Mouse (Mus musculus) midbrain, embryonic 11.5 days (tissue): Measurements from ENCODE around the gene Spata7. TPM values are rescaled to one million over a fixed set of nuclear protein-coding genes. Genes with fewer than 3 reads are reported as not detected.

Experiments
- ATAC-seq: fragments of 200-750 bp; cut with Nextera tagmentation; 2 replicates; pipeline ENCODE4 v1.8.0; 2017; ENCODE audit warnings: moderate TSS enrichment, moderate library complexity; ENCODE audit not compliant: low FRiP score
- DNase-seq: peaks from one replicate; pipeline ENCODE4 v3.0.0; 2015; ENCODE audit warnings: low spot score; ENCODE audit errors: missing footprints
- H3K27ac ChIP-seq: fragments of 300-500 bp; sonication (generic); 2 replicates; pipeline ENCODE4 v1.5.1; 2014; ENCODE audit warnings: low read depth, low read length
- H3K27me3 ChIP-seq: fragments of 300-500 bp; sonication (generic); 2 replicates; pipeline ENCODE4 v1.6.1; 2014; ENCODE audit warnings: mild to moderate bottlenecking, low read length, moderate library complexity, mixed read lengths; ENCODE audit not compliant: control insufficient read depth, insufficient read depth
- H3K36me3 ChIP-seq: fragments of 300-500 bp; sonication (generic); 2 replicates; pipeline ENCODE4 v1.6.1; 2014; ENCODE audit warnings: mild to moderate bottlenecking, low read length, moderate library complexity, mixed read lengths; ENCODE audit not compliant: control insufficient read depth, insufficient read depth
- H3K4me1 ChIP-seq: fragments of 300-500 bp; sonication (generic); 2 replicates; pipeline ENCODE4 v1.6.1; 2014; ENCODE audit warnings: low read length; ENCODE audit not compliant: control insufficient read depth, insufficient read depth
- H3K4me2 ChIP-seq: fragments of 300-500 bp; sonication (generic); 2 replicates; pipeline ENCODE4 v1.6.1; 2014; ENCODE audit warnings: mild to moderate bottlenecking, moderate library complexity
- H3K4me3 ChIP-seq: fragments of 300-500 bp; sonication (generic); 2 replicates; pipeline ENCODE4 v1.5.1; 2014; ENCODE audit warnings: low read depth, low read length
- H3K9ac ChIP-seq: fragments of 300-500 bp; sonication (generic); 2 replicates; pipeline ENCODE4 v1.6.1; 2014; ENCODE audit warnings: low read length
- H3K9me3 ChIP-seq: fragments of 300-500 bp; sonication (generic); 2 replicates; pipeline ENCODE4 v1.6.1; 2016; ENCODE audit warnings: low read length; ENCODE audit not compliant: control insufficient read depth
- WGBS: fragments of 180-500 bp; shearing (Covaris S2); extraction: QIAGEN DNeasy Blood & Tissue Kit; methylation state at CpG from one replicate; pipeline ENCODE4 v1.1.7; 2014; 5-methylcytosine and 5-hydroxymethylcytosine counted together
- polyA plus RNA-seq: library from polyadenylated mRNA; unstranded; fragments of >200 nt; fragmentation: Nextera tagmentation; extraction: Ambion mirVana; gene quantifications from 2 replicates; pipeline ENCODE4 v1.2.1, GENCODE M21; 2014

The Spata7 gene
- 21.8 and 22.7 TPM in 2 replicates for polyA plus RNA-seq

DNA sequence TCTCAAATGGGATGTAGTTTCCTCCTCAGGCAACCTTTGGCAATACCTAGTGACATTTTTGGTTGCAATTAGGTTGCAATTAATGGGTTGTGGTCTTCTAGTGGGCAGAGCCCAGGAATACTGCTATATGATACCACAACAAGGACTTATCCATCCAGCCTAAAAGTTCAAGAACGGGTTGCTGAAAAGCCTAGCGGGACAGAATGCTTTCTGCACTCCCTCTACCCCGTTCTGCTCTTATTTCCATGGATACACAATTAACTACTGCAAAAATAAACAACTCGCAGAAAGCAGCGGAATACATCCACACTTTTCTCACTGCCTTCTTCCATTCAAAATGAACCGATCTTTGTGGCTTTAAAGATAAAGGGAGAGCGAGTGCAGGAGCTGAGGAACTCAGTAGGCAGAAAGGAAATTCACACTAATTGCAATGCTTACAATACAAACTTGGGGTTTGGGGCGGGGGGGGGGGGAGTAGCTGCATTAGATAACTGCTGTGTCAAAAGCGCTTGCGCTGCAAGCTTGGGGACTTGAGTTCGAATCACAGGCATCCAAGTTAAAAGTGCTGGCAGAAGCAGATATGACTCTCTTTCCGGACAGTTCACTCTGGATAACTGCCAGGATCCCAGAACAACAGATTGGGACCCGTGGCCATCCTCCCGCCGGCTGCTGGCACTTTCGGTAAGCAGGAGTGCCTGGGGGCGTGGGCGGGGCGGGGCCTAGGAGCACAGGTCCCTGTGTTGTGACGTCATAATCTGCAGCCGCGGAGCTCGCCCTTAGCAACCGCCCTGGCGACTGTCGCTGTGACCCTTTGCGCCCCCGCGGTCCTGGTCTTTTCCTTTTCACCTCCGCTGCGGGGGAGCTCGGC is at the start of gene Spata7:
Gene Spata7, plus strand, starts transcription at position 766 of the 868 bp plus-strand sequence.
- H3K36me3 ChIP-seq = no peaks in the 10 kb centered on the region
- H3K27me3 ChIP-seq = no peaks in the 10 kb centered on the region
- peak within 1 kb of the TSS; percentile 61 for H3K4me2 ChIP-seq
- DNase-seq (peak; percentile 99), ATAC-seq (peak; percentile 97)
- H3K9me3 ChIP-seq = no peaks in the 10 kb centered on the region
- H3K27ac ChIP-seq = no peak within 1 kb of the TSS
- WGBS = 5% methylated on average over 31 of the region's 32 CpGs
- H3K9ac ChIP-seq = peak within 1 kb of the TSS; percentile 75
- no peaks in the 10 kb centered on the region for H3K4me1 ChIP-seq
- H3K4me3 ChIP-seq = peak within 1 kb of the TSS; percentile 77

DNA sequence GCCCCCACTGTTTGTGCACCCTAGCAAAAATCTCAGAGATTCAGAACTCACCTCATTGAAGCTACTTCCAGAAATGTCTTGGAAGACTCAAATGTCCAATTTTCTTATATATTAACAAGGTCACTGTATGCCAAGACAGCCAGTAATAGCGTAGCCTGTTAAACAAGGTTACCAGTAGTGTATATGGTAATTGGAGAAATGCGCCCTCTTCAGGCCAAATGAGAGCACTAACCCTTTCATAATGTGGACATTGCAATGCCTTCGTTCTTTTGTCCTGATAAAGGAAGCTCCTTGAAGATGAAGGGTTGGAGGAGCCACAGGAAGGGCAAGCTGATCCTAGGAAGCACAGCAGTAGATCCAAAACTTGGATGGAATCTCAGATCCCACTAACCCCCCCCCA is 42.7 kb upstream of the Spata7 start:
- no peak overlapping the region for H3K27ac ChIP-seq
- peak; percentile 84 for DNase-seq
- H3K36me3 ChIP-seq = no peaks in the 10 kb centered on the region
- no peaks in the 10 kb centered on the region for H3K9me3 ChIP-seq
- no peak overlapping the region for H3K4me3 ChIP-seq
- peak; percentile 63; the same call in 1 of the 2 replicates for ATAC-seq
- no peaks in the 10 kb centered on the region for H3K4me1 ChIP-seq
- no peak overlapping the region for H3K4me2 ChIP-seq
- 38% methylated on average over 3 of the region's 3 CpGs for WGBS
- no peak overlapping the region for H3K9ac ChIP-seq
- no peaks in the 10 kb centered on the region for H3K27me3 ChIP-seq

DNA sequence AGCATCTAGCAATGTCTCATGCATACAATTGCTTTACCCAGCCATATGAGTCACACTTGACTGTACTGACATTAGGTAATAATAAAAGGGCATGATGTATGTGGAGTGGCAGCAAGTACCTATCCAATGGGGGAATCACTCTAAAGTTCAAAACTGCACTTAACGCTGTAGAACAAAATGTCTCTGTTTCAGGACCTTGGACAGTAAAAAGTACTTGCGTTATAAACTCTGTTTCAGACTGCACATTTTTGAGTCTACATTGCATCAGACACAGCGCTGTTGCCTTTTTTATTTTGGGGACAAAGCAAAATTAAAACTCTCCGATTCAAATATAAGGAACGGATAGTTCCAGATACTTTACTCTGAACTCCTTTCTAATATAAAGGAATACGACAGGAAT is 39.4 kb upstream of the Spata7 start:
- Histone ChIP-seq H3K9ac (no peak overlapping the region), H3K9me3 (no peaks in the 10 kb centered on the region; the same call in 1 of the 2 replicates), H3K4me3 (no peak overlapping the region), H3K27ac (no peak overlapping the region), H3K4me2 (no peak overlapping the region), H3K36me3 (no peaks in the 10 kb centered on the region), H3K27me3 (no peaks in the 10 kb centered on the region), H3K4me1 (no peaks in the 10 kb centered on the region)
- WGBS = 74% methylated on average over 6 of the region's 6 CpGs
- DNase-seq (no peak), ATAC-seq (no peak)

DNA sequence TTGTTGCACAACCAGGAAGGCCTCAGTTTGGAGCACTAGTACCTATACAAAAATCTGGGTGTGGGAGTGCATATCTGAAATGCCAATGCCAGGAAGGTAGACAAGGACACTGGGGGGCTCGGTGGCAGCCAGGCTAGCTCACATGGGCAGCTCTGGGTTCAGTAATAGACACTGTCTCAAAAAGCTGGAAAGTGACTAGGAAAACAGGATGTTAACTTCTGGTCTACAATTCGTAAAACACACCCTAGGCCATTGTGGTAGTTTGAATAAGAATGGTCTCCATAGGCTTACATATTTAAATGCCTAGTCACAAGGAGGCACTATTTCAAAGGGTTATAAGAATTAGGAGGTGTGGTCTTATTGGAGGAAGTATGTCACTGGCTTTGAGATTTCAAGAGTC is 36.9 kb upstream of the Spata7 start:
- 90% methylated on average over 2 of the region's 2 CpGs for whole genome bisulfite sequencing
- no peak overlapping the region for H3K4me2 ChIP-seq
- no peak for ATAC-seq
- H3K4me1 ChIP-seq = no peaks in the 10 kb centered on the region
- no peak overlapping the region for H3K9ac ChIP-seq
- DNase-seq = no peak
- no peaks in the 10 kb centered on the region for H3K27me3 ChIP-seq
- H3K36me3 ChIP-seq = no peaks in the 10 kb centered on the region
- H3K27ac ChIP-seq = no peak overlapping the region
- H3K4me3 ChIP-seq = no peak overlapping the region
- H3K9me3 ChIP-seq = no peaks in the 10 kb centered on the region; the same call in 1 of the 2 replicates

- no peaks in the 10 kb centered on the region; the same call in 1 of the 2 replicates for H3K9me3 ChIP-seq
- H3K27ac ChIP-seq = no peak overlapping the region
- no peak overlapping the region for H3K4me3 ChIP-seq
- no peaks in the 10 kb centered on the region for H3K27me3 ChIP-seq
- ATAC-seq (no peak), DNase-seq (no peak)
- H3K9ac ChIP-seq = no peak overlapping the region
- no peaks in the 10 kb centered on the region for H3K36me3 ChIP-seq
- no peaks in the 10 kb centered on the region for H3K4me1 ChIP-seq
- H3K4me2 ChIP-seq = no peak overlapping the region
- WGBS = 94% methylated on average over 5 of the region's 5 CpGs
Observed at GRCm38 (mm10) chr12:98600861-98601260, 27.1 kb upstream of the Spata7 start.

DNA sequence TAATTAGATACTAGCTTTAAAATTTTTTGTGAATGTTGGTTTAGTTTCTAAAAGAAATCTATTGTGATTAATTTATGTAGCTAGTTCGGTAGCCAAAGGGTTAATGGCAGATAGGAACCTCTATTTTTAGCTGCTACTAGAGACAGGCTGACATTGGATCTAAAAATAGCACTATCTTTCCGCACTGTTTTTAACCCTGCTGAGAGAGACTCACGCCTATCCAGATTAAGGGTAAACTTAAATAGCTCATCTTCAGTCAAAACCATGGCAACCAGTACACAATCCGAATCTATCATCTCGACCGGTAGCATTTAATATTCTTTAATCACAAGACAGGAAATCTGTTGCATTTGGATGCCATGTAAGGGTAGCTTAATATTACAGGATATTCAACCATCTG is 25.8 kb upstream of the Spata7 start:
- no peak overlapping the region for H3K4me2 ChIP-seq
- no peak overlapping the region for H3K4me3 ChIP-seq
- H3K27me3 ChIP-seq = no peaks in the 10 kb centered on the region
- 64% methylated on average over 6 of the region's 6 CpGs for WGBS
- H3K4me1 ChIP-seq = no peaks in the 10 kb centered on the region
- H3K9me3 ChIP-seq = no peaks in the 10 kb centered on the region; the same call in 1 of the 2 replicates
- ATAC-seq = no peak
- H3K36me3 ChIP-seq = no peaks in the 10 kb centered on the region
- no peak for DNase-seq
- no peak overlapping the region for H3K27ac ChIP-seq
- H3K9ac ChIP-seq = no peak overlapping the region

GRCm38 (mm10) chr12:98605264-98605663 is 22.7 kb upstream of the Spata7 start:
- Histone ChIP-seq H3K9ac (no peak overlapping the region), H3K27ac (no peak overlapping the region), H3K27me3 (no peaks in the 10 kb centered on the region), H3K9me3 (no peaks in the 10 kb centered on the region), H3K36me3 (no peaks in the 10 kb centered on the region), H3K4me3 (no peak overlapping the region), H3K4me2 (no peak overlapping the region), H3K4me1 (no peaks in the 10 kb centered on the region)
- ATAC-seq (no peak), DNase-seq (no peak)
- WGBS = 77% methylated on average over 1 of the region's 1 CpGs

DNA sequence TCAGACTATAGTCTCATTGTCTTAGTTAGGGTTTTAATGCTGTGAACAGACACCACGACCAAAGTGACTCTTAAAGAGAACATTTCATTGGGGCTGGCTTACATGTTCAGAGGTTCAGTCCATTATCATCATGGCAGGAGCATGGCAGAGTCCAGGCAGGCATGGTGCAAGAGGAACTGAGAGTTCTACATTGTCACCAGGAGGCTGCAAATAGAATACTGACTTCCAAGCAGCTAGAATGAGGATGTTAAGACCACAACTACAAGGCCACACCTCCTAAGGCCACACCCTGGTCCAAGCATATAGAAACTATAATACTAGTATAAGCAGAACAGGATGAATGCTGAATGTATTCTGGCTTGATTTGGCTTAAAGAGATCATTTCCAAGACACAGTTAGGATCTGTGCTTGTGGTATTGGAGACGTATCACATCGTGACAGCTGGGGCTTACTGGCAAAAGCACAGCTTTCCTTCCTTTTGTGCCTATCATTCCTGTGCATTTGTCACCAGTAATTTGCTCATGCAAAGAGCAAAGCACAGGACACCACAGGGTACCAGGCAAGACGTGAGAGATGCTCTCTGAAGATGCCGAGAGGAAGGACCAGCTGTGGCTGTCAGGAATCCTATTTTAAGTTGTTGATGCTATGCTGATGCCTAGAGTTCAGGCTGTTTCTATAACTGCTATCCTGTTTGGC is 21.2 kb upstream of the Spata7 start:
- no peak overlapping the region for H3K9ac ChIP-seq
- no peaks in the 10 kb centered on the region for H3K4me1 ChIP-seq
- no peak overlapping the region for H3K4me2 ChIP-seq
- WGBS = 70% methylated on average over 5 of the region's 5 CpGs
- no peaks in the 10 kb centered on the region for H3K9me3 ChIP-seq
- no peak overlapping the region for H3K27ac ChIP-seq
- no peaks in the 10 kb centered on the region for H3K36me3 ChIP-seq
- H3K4me3 ChIP-seq = no peak overlapping the region
- no peak for ATAC-seq
- no peak for DNase-seq
- no peaks in the 10 kb centered on the region for H3K27me3 ChIP-seq

DNA sequence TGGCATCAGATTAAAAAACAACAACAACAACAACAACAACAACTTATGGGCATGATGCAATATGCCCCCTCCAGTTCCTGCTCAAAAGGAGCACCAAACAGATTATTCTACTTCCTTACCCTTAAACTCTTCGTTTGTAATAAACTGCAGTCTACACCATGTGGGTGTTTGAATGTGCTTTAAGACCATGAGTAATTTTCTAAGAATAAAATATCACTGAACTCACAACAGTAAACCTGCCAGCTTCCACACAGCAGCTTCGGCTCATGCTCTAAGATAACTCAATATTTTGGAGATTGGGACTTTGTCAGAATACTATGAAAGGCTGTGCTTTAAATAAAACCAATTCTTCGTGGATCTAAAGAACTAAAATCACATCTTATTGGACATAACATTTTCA is 17.6 kb upstream of the Spata7 start:
- Histone ChIP-seq H3K27ac (no peak overlapping the region), H3K4me2 (no peak overlapping the region), H3K9ac (no peak overlapping the region), H3K27me3 (no peaks in the 10 kb centered on the region), H3K36me3 (no peaks in the 10 kb centered on the region), H3K9me3 (no peaks in the 10 kb centered on the region), H3K4me3 (no peak overlapping the region), H3K4me1 (no peaks in the 10 kb centered on the region)
- no peak for DNase-seq
- WGBS = 66% methylated on average over 3 of the region's 3 CpGs
- ATAC-seq = no peak
